Mouse (Mus musculus): ENCODE results near the gene Azin2. TPM values are rescaled to one million over a fixed set of nuclear protein-coding genes. Genes with fewer than 3 reads are reported as not detected.

Gene Azin2
- polyA plus RNA-seq, 1 experiment from 2014 or later = 14.6 TPM

GRCm38 (mm10) chr4:128923603-128924002 is 38.6 kb downstream of the Azin2 start:
- H3K4me1 ChIP-seq (ENCODE audit: control insufficient read depth, insufficient read depth, low read length) = no peaks in the 10 kb centered on the region
- 96% methylated on average over 3 of the region's 3 CpGs for WGBS
- ATAC-seq (replicated peaks; ENCODE audit: insufficient number of reproducible peaks, low FRiP score, low TSS enrichment, low read depth) (no peak), DNase-seq (ENCODE audit: low spot score) (no peak)
- no peaks in the 10 kb centered on the region for H3K9me3 ChIP-seq (replicated peaks; ENCODE audit: control insufficient read depth, low read length)
- no peak overlapping the region for H3K4me2 ChIP-seq (ENCODE audit: low read depth, low read length)
- H3K9ac ChIP-seq (replicated peaks; ENCODE audit: low read length) = no peak overlapping the region
- H3K36me3 ChIP-seq (replicated peaks; ENCODE audit: control insufficient read depth, insufficient read depth, low read depth, low read length) = no peaks in the 10 kb centered on the region
- no peak overlapping the region for H3K27ac ChIP-seq (replicated peaks; ENCODE audit: low read depth, low read length)
- no peak overlapping the region for H3K4me3 ChIP-seq (ENCODE audit: low read depth, low read length)
- H3K27me3 ChIP-seq (ENCODE audit: control insufficient read depth, insufficient read depth, low read length) = no peaks in the 10 kb centered on the region

- H3K4me1 ChIP-seq (ENCODE audit: control insufficient read depth, insufficient read depth, low read length) = no peaks in the 10 kb centered on the region
- no peaks in the 10 kb centered on the region for H3K36me3 ChIP-seq (replicated peaks; ENCODE audit: control insufficient read depth, insufficient read depth, low read depth, low read length)
- no peaks in the 10 kb centered on the region for H3K9me3 ChIP-seq (replicated peaks; ENCODE audit: control insufficient read depth, low read length)
- ATAC-seq (replicated peaks; ENCODE audit: insufficient number of reproducible peaks, low FRiP score, low TSS enrichment, low read depth) (no peak), DNase-seq (ENCODE audit: low spot score) (no peak)
- H3K27ac ChIP-seq (replicated peaks; ENCODE audit: low read depth, low read length) = no peak overlapping the region
- no peak overlapping the region for H3K4me2 ChIP-seq (ENCODE audit: low read depth, low read length)
- H3K4me3 ChIP-seq (ENCODE audit: low read depth, low read length) = no peak overlapping the region
- WGBS = 31% methylated on average over 10 of the region's 10 CpGs
- no peaks in the 10 kb centered on the region for H3K27me3 ChIP-seq (ENCODE audit: control insufficient read depth, insufficient read depth, low read length)
- H3K9ac ChIP-seq (replicated peaks; ENCODE audit: low read length) = no peak overlapping the region
Measured at GRCm38 (mm10) chr4:128919106-128919505, 43.1 kb downstream of the Azin2 start.

GRCm38 (mm10) chr4:128918187-128918586 is 44.1 kb downstream of the Azin2 start:
- DNase-seq (ENCODE audit: low spot score) (no peak), ATAC-seq (replicated peaks; ENCODE audit: insufficient number of reproducible peaks, low FRiP score, low TSS enrichment, low read depth) (no peak)
- Histone ChIP-seq H3K9me3 (replicated peaks; ENCODE audit: control insufficient read depth, low read length) (no peaks in the 10 kb centered on the region), H3K36me3 (replicated peaks; ENCODE audit: control insufficient read depth, insufficient read depth, low read depth, low read length) (no peaks in the 10 kb centered on the region), H3K9ac (replicated peaks; ENCODE audit: low read length) (no peak overlapping the region), H3K4me3 (ENCODE audit: low read depth, low read length) (no peak overlapping the region), H3K4me2 (ENCODE audit: low read depth, low read length) (no peak overlapping the region), H3K27ac (replicated peaks; ENCODE audit: low read depth, low read length) (no peak overlapping the region), H3K27me3 (ENCODE audit: control insufficient read depth, insufficient read depth, low read length) (no peaks in the 10 kb centered on the region), H3K4me1 (ENCODE audit: control insufficient read depth, insufficient read depth, low read length) (no peaks in the 10 kb centered on the region)
- WGBS = 73% methylated on average over 3 of the region's 3 CpGs

GRCm38 (mm10) chr4:128917756-128918155 is 44.5 kb downstream of the Azin2 start:
- H3K4me2 ChIP-seq (ENCODE audit: low read depth, low read length) = no peak overlapping the region
- 79% methylated on average over 6 of the region's 6 CpGs for WGBS

DNA sequence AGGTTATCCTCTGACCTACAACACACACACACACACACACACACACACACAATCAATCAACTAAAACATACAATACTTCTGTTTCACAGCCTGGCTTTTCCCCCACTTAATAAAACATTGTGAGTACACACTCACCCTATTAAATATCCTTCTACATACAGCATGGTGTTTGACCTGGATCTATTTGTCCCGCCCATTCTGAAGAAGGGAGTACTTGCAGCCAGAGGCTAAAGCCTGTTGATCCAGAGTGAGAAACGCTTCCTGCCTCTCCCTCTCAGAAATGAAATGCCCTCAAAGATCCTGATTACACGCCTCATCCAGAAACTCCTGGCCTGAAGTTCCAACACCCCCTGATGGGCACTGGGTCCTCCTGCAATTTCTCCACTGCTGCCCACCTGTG is 45.1 kb downstream of the Azin2 start:
- no peak overlapping the region for H3K9ac ChIP-seq (replicated peaks; ENCODE audit: low read length)
- no peaks in the 10 kb centered on the region for H3K27me3 ChIP-seq (ENCODE audit: control insufficient read depth, insufficient read depth, low read length)

More at GRCm38 (mm10) chr4:128917756-128918155, 44.5 kb downstream of the Azin2 start:
- Histone ChIP-seq H3K4me3 (ENCODE audit: low read depth, low read length) (no peak overlapping the region), H3K27me3 (ENCODE audit: control insufficient read depth, insufficient read depth, low read length) (no peaks in the 10 kb centered on the region), H3K9ac (replicated peaks; ENCODE audit: low read length) (no peak overlapping the region), H3K9me3 (replicated peaks; ENCODE audit: control insufficient read depth, low read length) (no peaks in the 10 kb centered on the region), H3K4me1 (ENCODE audit: control insufficient read depth, insufficient read depth, low read length) (no peaks in the 10 kb centered on the region), H3K36me3 (replicated peaks; ENCODE audit: control insufficient read depth, insufficient read depth, low read depth, low read length) (no peaks in the 10 kb centered on the region), H3K27ac (replicated peaks; ENCODE audit: low read depth, low read length) (no peak overlapping the region)
- no peak for ATAC-seq (replicated peaks; ENCODE audit: insufficient number of reproducible peaks, low FRiP score, low TSS enrichment, low read depth)
- DNase-seq (ENCODE audit: low spot score) = peak; percentile 9

GRCm38 (mm10) chr4:128913794-128914193 is 48.4 kb downstream of the Azin2 start:
- Histone ChIP-seq H3K36me3 (replicated peaks; ENCODE audit: control insufficient read depth, insufficient read depth, low read depth, low read length) (peaks cover 2% of the 10 kb centered on the region; the same call in 1 of the 2 replicates), H3K27ac (replicated peaks; ENCODE audit: low read depth, low read length) (no peak overlapping the region), H3K4me3 (ENCODE audit: low read depth, low read length) (no peak overlapping the region), H3K9me3 (replicated peaks; ENCODE audit: control insufficient read depth, low read length) (no peaks in the 10 kb centered on the region), H3K9ac (replicated peaks; ENCODE audit: low read length) (no peak overlapping the region), H3K4me1 (ENCODE audit: control insufficient read depth, insufficient read depth, low read length) (no peaks in the 10 kb centered on the region), H3K4me2 (ENCODE audit: low read depth, low read length) (no peak overlapping the region), H3K27me3 (ENCODE audit: control insufficient read depth, insufficient read depth, low read length) (no peaks in the 10 kb centered on the region)
- peak; percentile 71 for DNase-seq (ENCODE audit: low spot score)
- no peak for ATAC-seq (replicated peaks; ENCODE audit: insufficient number of reproducible peaks, low FRiP score, low TSS enrichment, low read depth)
- 28% methylated on average over 4 of the region's 4 CpGs for WGBS

More for the DNA sequence above, 45.1 kb downstream of the Azin2 start:
- WGBS = 69% methylated on average over 3 of the region's 3 CpGs
- H3K4me1 ChIP-seq (ENCODE audit: control insufficient read depth, insufficient read depth, low read length) = no peaks in the 10 kb centered on the region
- no peak overlapping the region for H3K4me2 ChIP-seq (ENCODE audit: low read depth, low read length)
- DNase-seq (ENCODE audit: low spot score) (no peak), ATAC-seq (replicated peaks; ENCODE audit: insufficient number of reproducible peaks, low FRiP score, low TSS enrichment, low read depth) (no peak)
- H3K9me3 ChIP-seq (replicated peaks; ENCODE audit: control insufficient read depth, low read length) = no peaks in the 10 kb centered on the region
- no peak overlapping the region for H3K4me3 ChIP-seq (ENCODE audit: low read depth, low read length)
- H3K36me3 ChIP-seq (replicated peaks; ENCODE audit: control insufficient read depth, insufficient read depth, low read depth, low read length) = no peaks in the 10 kb centered on the region
- H3K27ac ChIP-seq (replicated peaks; ENCODE audit: low read depth, low read length) = no peak overlapping the region

DNA sequence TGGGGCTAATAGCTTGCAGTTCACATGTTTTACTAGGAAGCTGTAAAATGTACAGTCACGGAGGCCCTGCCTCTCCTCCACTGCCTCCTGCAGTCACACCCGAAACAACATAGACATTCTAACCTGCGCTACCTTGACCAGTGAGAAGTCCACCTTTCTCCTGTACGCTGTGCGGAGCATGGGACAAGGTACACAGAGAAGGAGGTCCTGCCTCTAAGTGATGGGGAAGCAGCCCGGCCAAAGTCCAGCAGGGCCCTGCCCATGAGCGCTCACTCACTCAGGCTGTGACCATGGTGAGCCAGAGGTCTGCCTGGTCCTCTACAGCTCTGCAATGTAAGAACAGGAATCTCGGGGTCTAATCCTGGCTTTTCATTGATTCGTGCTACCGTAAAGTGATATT is 50.2 kb downstream of the Azin2 start:
- Histone ChIP-seq H3K9ac (replicated peaks; ENCODE audit: low read length) (no peak overlapping the region), H3K4me2 (ENCODE audit: low read depth, low read length) (no peak overlapping the region), H3K9me3 (replicated peaks; ENCODE audit: control insufficient read depth, low read length) (no peaks in the 10 kb centered on the region), H3K27me3 (ENCODE audit: control insufficient read depth, insufficient read depth, low read length) (no peaks in the 10 kb centered on the region), H3K4me3 (ENCODE audit: low read depth, low read length) (no peak overlapping the region), H3K4me1 (ENCODE audit: control insufficient read depth, insufficient read depth, low read length) (0 out of 2 replicates have a peak, but pooled peaks cover under 1% of the 10 kb centered on the region), H3K36me3 (replicated peaks; ENCODE audit: control insufficient read depth, insufficient read depth, low read depth, low read length) (peaks cover 2% of the 10 kb centered on the region; the same call in 1 of the 2 replicates), H3K27ac (replicated peaks; ENCODE audit: low read depth, low read length) (no peak overlapping the region)
- WGBS = 93% methylated on average over 10 of the region's 10 CpGs
- no peak for DNase-seq (ENCODE audit: low spot score)
- no peak for ATAC-seq (replicated peaks; ENCODE audit: insufficient number of reproducible peaks, low FRiP score, low TSS enrichment, low read depth)

- Histone ChIP-seq H3K4me3 (ENCODE audit: low read depth, low read length) (no peak overlapping the region), H3K27ac (replicated peaks; ENCODE audit: low read depth, low read length) (no peak overlapping the region), H3K27me3 (ENCODE audit: control insufficient read depth, insufficient read depth, low read length) (no peaks in the 10 kb centered on the region), H3K9ac (replicated peaks; ENCODE audit: low read length) (no peak overlapping the region), H3K9me3 (replicated peaks; ENCODE audit: control insufficient read depth, low read length) (no peaks in the 10 kb centered on the region), H3K36me3 (replicated peaks; ENCODE audit: control insufficient read depth, insufficient read depth, low read depth, low read length) (peaks cover 2% of the 10 kb centered on the region; the same call in 1 of the 2 replicates), H3K4me1 (ENCODE audit: control insufficient read depth, insufficient read depth, low read length) (peaks cover 3% of the 10 kb centered on the region; the same call in 1 of the 2 replicates), H3K4me2 (ENCODE audit: low read depth, low read length) (no peak overlapping the region)
- WGBS = 82% methylated on average over 8 of the region's 8 CpGs
- DNase-seq (ENCODE audit: low spot score) (no peak), ATAC-seq (replicated peaks; ENCODE audit: insufficient number of reproducible peaks, low FRiP score, low TSS enrichment, low read depth) (no peak)
Measured at GRCm38 (mm10) chr4:128910276-128911063, 51.8 kb downstream of the Azin2 start.

Data from embryonic facial prominence, embryonic 11.5 days (tissue).